Mouse (Mus musculus): ENCODE results near the gene Rbfox1.
A peak's percentile ranks its signal among the peaks of the same experiment; 100 is the strongest.

The Rbfox1 gene

GRCm38 (mm10) chr16:7145505-7145904 is 1260.3 kb downstream of the Rbfox1 start:
- DNase-seq (ENCODE audit: low spot score in 2 of 2) = no peak

GRCm38 (mm10) chr16:7146454-7146853 is 1261.3 kb downstream of the Rbfox1 start:
- no peak for DNase-seq (ENCODE audit: low spot score in 2 of 2)

GRCm38 (mm10) chr16:7147884-7148283 is 1262.7 kb downstream of the Rbfox1 start:
- DNase-seq (ENCODE audit: low spot score in 2 of 2) = no peak

- DNase-seq (ENCODE audit: low spot score in 2 of 2) = no peak
Measured at GRCm38 (mm10) chr16:7149106-7149899, 1264.1 kb downstream of the Rbfox1 start.

GRCm38 (mm10) chr16:7150201-7150791 is 1265.1 kb downstream of the Rbfox1 start:
- peak in 1 of 2 experiments; percentile 17 for DNase-seq (ENCODE audit: low spot score in 2 of 2)

- no peak for DNase-seq (ENCODE audit: low spot score in 2 of 2)
Measured at GRCm38 (mm10) chr16:7152401-7152800, 1267.2 kb downstream of the Rbfox1 start.

GRCm38 (mm10) chr16:7154671-7155070 is 1269.5 kb downstream of the Rbfox1 start:
- no peak for DNase-seq (ENCODE audit: low spot score in 2 of 2)

- no peak for DNase-seq (ENCODE audit: low spot score in 2 of 2)
Measured at GRCm38 (mm10) chr16:7158856-7159826, 1274.0 kb downstream of the Rbfox1 start.

- DNase-seq (ENCODE audit: low spot score in 2 of 2) = no peak
Measured at GRCm38 (mm10) chr16:7159827-7160217, 1274.7 kb downstream of the Rbfox1 start.

GRCm38 (mm10) chr16:7162168-7162567 is 1277.0 kb downstream of the Rbfox1 start:
- DNase-seq (ENCODE audit: low spot score in 2 of 2) = no peak

GRCm38 (mm10) chr16:7163688-7164087 is 1278.5 kb downstream of the Rbfox1 start:
- DNase-seq (ENCODE audit: low spot score in 2 of 2) = no peak

GRCm38 (mm10) chr16:7164153-7164737 is 1279.1 kb downstream of the Rbfox1 start:
- no peak for DNase-seq (ENCODE audit: low spot score in 2 of 2)

GRCm38 (mm10) chr16:7175960-7176359 is 1290.8 kb downstream of the Rbfox1 start:
- no peak for DNase-seq (ENCODE audit: low spot score in 2 of 2)

GRCm38 (mm10) chr16:7187788-7188187 is 1302.6 kb downstream of the Rbfox1 start:
- no peak for DNase-seq (ENCODE audit: low spot score in 2 of 2)

GRCm38 (mm10) chr16:7193535-7193934 is 1308.4 kb downstream of the Rbfox1 start:
- DNase-seq (ENCODE audit: low spot score in 2 of 2) = no peak

- DNase-seq (ENCODE audit: low spot score in 2 of 2) = no peak
Measured at GRCm38 (mm10) chr16:7197953-7198352, 1312.8 kb downstream of the Rbfox1 start.

- DNase-seq (ENCODE audit: low spot score in 2 of 2) = no peak
Measured at GRCm38 (mm10) chr16:7200239-7200638, 1315.1 kb downstream of the Rbfox1 start.

- DNase-seq (ENCODE audit: low spot score in 2 of 2) = no peak
Measured at GRCm38 (mm10) chr16:7201816-7202215, 1316.7 kb downstream of the Rbfox1 start.

- no peak for DNase-seq (ENCODE audit: low spot score in 2 of 2)
Measured at GRCm38 (mm10) chr16:7206116-7206900, 1321.2 kb downstream of the Rbfox1 start.

GRCm38 (mm10) chr16:7207599-7207998 is 1322.4 kb downstream of the Rbfox1 start:
- DNase-seq (ENCODE audit: low spot score in 2 of 2) = no peak

- DNase-seq (ENCODE audit: low spot score in 2 of 2) = no peak
Measured at GRCm38 (mm10) chr16:7212756-7213155, 1327.6 kb downstream of the Rbfox1 start.

All from spleen, postnatal 36 days (tissue).